Mouse (Mus musculus) CD4-positive, CD25-positive, alpha-beta regulatory T cell, adult 4 months (primary cell): ENCODE data around the gene Aacs. TPM values are rescaled to one million over a fixed set of nuclear protein-coding genes. Genes with fewer than 3 reads are reported as not detected.

Source experiments
- ATAC-seq: one replicate; pipeline ENCODE4 v1.8.0; 2017
- polyA plus RNA-seq, 2 experiments: library from polyadenylated mRNA; unstranded; fragments of 100-300 nt; shearing (Covaris generic); gene quantifications; one replicate each; pipeline ENCODE4 v1.2.1; 2017

Aacs gene
- polyA plus RNA-seq, 2 experiments from 2014 or later = 22.1 to 39.8 TPM

- ATAC-seq = no peak
Observed at GRCm38 (mm10) chr5:125545090-125545489, 69.5 kb downstream of the Aacs start.

DNA sequence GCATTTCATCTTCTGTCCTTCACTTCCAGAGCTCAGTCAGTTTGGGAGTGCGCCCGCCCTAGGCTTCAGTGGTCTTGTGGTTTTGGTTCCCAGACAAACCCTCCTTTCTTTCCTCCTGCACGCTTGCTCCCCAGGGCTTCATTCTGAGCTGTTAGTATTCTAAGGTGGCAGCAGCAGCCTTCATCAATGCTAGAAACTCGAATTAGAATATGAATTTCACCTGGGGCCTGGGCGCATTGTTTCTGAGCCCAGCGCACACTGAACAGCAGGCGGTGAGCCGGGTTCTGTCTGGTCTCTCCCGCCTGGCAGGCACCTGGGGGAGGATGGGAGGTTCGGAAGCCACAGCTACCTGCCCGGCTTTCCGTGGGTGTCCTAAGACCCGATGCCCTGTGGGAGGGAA is 70.7 kb downstream of the Aacs start:
- no peak for ATAC-seq

DNA sequence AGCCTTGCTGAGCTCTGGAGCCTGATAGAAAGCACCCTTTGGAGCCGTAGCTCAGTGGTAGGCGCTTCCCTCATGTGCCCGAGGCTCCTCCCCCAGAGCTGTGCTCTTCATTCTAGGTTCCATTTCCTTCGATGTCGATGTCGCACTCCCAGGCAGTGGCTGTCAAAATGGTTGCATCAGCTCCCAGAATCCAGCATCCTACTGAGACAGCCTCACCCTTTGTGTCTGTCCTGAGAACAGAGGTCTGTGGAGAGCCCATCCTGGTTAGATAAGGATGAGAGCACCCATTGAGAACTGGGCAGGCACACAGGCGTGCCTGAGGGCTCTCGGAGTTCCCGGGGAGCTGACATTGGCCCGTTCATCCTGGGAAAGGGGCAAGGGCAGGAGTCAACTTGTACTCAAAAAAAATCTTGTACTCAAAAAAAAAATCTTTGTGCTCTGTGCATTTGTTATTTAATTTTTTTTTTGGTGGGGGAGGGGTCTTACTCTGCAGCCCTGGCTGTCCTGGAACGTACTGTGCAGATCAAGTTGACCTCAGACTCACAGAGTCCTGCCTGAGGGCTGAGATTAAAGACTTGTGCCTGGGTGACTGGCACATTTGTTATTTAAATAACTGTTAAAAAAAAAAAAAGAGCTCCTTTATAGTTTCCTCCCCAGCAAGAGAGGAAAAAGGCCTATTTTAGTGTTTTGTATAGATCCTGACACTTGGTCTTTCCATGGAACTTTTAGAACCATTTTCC is 74.3 kb downstream of the Aacs start:
- ATAC-seq = no peak

DNA sequence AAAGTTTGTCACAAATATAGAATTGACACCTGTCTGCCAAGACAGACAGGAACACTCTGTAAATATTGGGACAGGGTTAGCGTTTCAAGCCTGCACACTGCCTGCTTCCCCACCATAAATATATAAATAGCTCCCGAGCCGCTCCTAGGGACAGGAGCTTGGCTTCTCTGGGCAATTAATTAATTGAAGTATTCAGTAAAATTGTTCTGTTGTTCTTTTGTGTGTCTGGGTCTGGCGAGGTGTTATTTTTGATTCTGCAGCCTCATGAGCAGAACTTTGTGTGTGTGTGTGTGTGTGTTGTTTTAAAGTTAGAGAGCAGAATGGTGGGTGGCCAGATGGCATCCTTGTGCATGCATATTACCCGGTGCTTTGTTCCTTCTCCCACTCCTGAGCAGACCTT is 80.1 kb downstream of the Aacs start:
- ATAC-seq = no peak

- ATAC-seq = no peak
Observed at GRCm38 (mm10) chr5:125563492-125563891, 87.9 kb downstream of the Aacs start.

DNA sequence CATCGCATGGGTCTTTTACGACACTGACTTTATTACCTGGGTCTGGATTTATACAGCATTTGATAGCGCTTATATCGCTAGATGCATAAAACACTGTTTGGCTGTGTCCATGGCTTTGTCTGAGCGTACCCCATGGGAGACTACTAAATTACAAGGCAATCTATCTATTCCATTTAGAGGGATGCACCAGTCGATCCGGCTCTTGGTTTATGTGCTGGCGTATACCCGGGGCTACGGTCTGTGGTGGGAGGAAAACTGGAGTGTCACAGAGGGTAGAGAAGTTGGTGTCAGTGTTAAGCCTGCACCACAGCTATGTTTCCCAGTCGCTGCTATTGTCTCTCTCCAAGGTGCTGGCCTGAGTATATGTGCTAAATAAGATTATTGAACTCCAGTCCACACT is 90.1 kb downstream of the Aacs start:
- no peak for ATAC-seq

Other genes starting within 250 kb of the Aacs start
- gene Scarb1, start 134.7 kb upstream of the Aacs start, polyA plus RNA-seq = 10 to 100 TPM in 1 of 2 experiments, 1 to 10 TPM in 1; 5.9 to 11.6 TPM
- 1 to 10 TPM in 1 of 2 experiments, under 1 TPM in 1; 0.70 to 1.0 TPM for gene Gm10382, start 86.5 kb upstream of the Aacs start, polyA plus RNA-seq
- 1,000 to 10,000 TPM in 1 of 2 experiments, 100 to 1,000 TPM in 1; 954 to 1,216 TPM for gene Ubc, start 85.6 kb upstream of the Aacs start, polyA plus RNA-seq
- 1 to 10 TPM; 8.4 to 8.6 TPM for gene Dhx37, start 41.7 kb upstream of the Aacs start, polyA plus RNA-seq
- gene Bri3bp, start 34.2 kb upstream of the Aacs start, polyA plus RNA-seq = 1 to 10 TPM; 4.3 to 7.5 TPM
- gene Tmem132b, start 56.0 kb downstream of the Aacs start, polyA plus RNA-seq = under 1 TPM in 1 of 2 experiments, not detected in 1; 0.16 TPM